Mouse (Mus musculus) bone marrow macrophage, adult 2 months (primary cell): ENCODE data around the gene Serpinf1.

ENCODE experiments used
- CTCF ChIP-seq: IDR thresholded peaks from 2 replicates; pipeline ENCODE4 v1.5.1; 2012; ENCODE audit warnings: low read depth, mild to moderate bottlenecking, low read length, moderate library complexity
- POLR2A ChIP-seq: IDR thresholded peaks from 2 replicates; pipeline ENCODE4 v1.6.1; 2012; ENCODE audit warnings: mild to moderate bottlenecking, low read depth, low read length, borderline replicate concordance

- TF ChIP-seq CTCF (no peak), POLR2A (no peak)
These were observed 40.4 kb upstream of the Serpinf1 start for GRCm38 (mm10) chr11:75462865-75463336.
